Mouse (Mus musculus): ENCODE measurements around the gene Padi4.

DNA sequence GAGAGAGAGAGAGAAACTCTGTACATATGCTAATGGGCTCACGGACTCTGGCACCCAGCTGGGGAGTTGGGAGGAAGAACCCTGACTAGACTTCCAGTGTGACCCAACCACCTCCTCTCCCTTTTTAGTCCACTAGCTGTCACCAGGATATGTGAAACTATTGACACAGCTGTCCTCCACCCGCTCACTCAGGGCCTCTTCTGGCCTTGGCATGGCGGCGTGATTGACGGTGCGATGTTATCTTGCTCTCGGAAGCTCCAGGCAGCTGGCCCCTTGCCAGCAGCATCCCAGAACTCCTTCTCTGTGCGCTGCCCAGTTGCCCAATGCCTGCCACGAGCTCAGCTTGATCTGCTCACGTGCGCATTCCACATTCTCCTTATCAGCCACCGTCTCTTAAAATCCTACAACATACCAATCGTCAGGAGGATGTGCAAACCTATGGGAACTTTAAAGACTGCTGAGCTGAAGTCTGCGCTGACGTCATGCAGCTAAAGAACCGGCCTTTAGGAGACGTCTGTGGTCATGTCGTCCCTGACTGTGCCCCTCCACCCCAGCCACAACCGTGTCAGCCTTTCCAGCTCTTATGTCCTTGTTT, 5.9 kb upstream of the Padi4 start:
- TF ChIP-seq CTCF (conservative IDR thresholded peaks at IDR 0.05; ENCODE audit: insufficient read depth, insufficient read length, low read depth, low read length) (no peak), POLR2A (IDR thresholded peaks at IDR 0.05; ENCODE audit: low read depth, low read length) (no peak)

All from kidney, adult 2 months (tissue).